Mouse (Mus musculus) thymus, adult 2 months (tissue): ENCODE measurements around the gene Ddb1.

Experiments used
- CTCF ChIP-seq: fragments of 200-500 bp; IDR thresholded peaks from 2 replicates; pipeline ENCODE4 v1.5.1; 2012; ENCODE audit warnings: mild to moderate bottlenecking, control low read depth, low read length, moderate library complexity, borderline replicate concordance; ENCODE audit not compliant: control insufficient read depth, poor library complexity, insufficient read depth; ENCODE audit errors: extremely low read depth
- POLR2A ChIP-seq: fragments of 200-500 bp; IDR thresholded peaks from 2 replicates; pipeline ENCODE4 v1.6.1; 2012; ENCODE audit warnings: mild to moderate bottlenecking, low read length, control low read depth, moderate library complexity; ENCODE audit not compliant: control insufficient read depth, poor library complexity, insufficient read depth; ENCODE audit errors: extremely low read depth

DNA sequence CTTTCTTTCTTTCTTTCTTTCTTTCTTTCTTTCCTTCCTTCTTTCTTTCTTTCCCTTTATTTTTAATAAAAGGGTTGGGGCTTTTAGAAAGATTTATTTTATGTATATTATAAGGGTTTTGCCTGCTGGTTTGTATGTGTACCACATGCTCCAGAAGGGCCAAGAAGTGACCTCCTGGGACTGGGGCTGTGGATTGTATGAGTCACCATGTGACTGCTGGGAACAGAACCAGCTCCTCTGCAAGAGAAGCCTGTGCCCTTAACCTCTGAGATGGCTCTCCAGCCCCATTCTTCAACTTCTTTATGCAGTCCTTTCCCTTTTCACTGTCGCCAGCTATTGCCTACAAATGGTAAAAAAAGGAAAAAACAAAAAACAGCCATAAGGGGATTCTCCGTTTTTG is 40.5 kb downstream of the Ddb1 start:
- TF ChIP-seq CTCF (no peak), POLR2A (no peak)
